Mouse (Mus musculus) embryonic fibroblast, embryonic 13.5 days (primary cell): ENCODE results near the gene Tnfrsf22. TPM values are rescaled to one million over a fixed set of nuclear protein-coding genes. Genes with fewer than 3 reads are reported as not detected.
"Not testable (repeated sequence)": the region's sequence is repeated elsewhere in the genome, so short reads cannot be mapped to it uniquely, and the experiment has no call there.

ENCODE experiments used
- H3K27ac ChIP-seq: 2 replicates; pipeline ENCODE4 v1.5.1; 2012; ENCODE audit warnings: low read length, control low read depth, inconsistent platforms; ENCODE audit not compliant: insufficient read depth
- H3K4me1 ChIP-seq: 2 replicates; pipeline ENCODE4 v1.6.1; 2011; ENCODE audit warnings: low read length; ENCODE audit not compliant: control insufficient read depth, insufficient read depth
- H3K4me3 ChIP-seq: 2 replicates; pipeline ENCODE4 v1.5.1; 2011; ENCODE audit warnings: mild to moderate bottlenecking, control low read depth, low read length; ENCODE audit not compliant: insufficient read depth
- CTCF ChIP-seq: IDR thresholded peaks from 2 replicates; pipeline ENCODE4 v1.5.1; 2011; ENCODE audit warnings: mild to moderate bottlenecking, control low read depth, low read length, moderate library complexity, borderline replicate concordance; ENCODE audit not compliant: insufficient read depth
- POLR2A ChIP-seq: IDR thresholded peaks from 2 replicates; pipeline ENCODE4 v1.6.1; 2011; ENCODE audit warnings: low read depth, mild to moderate bottlenecking, control low read depth, low read length, moderate library complexity
- polyA plus RNA-seq: library from polyadenylated mRNA; stranded (reverse); fragments of >200 nt; gene quantifications from 2 replicates; pipeline ENCODE4 v1.2.4, GENCODE M21; 2011; ENCODE audit warnings: low read depth; ENCODE audit not compliant: missing spikeins, insufficient read length

Tnfrsf22 gene
- polyA plus RNA-seq = 13.4 and 15.9 TPM in 2 replicates

DNA sequence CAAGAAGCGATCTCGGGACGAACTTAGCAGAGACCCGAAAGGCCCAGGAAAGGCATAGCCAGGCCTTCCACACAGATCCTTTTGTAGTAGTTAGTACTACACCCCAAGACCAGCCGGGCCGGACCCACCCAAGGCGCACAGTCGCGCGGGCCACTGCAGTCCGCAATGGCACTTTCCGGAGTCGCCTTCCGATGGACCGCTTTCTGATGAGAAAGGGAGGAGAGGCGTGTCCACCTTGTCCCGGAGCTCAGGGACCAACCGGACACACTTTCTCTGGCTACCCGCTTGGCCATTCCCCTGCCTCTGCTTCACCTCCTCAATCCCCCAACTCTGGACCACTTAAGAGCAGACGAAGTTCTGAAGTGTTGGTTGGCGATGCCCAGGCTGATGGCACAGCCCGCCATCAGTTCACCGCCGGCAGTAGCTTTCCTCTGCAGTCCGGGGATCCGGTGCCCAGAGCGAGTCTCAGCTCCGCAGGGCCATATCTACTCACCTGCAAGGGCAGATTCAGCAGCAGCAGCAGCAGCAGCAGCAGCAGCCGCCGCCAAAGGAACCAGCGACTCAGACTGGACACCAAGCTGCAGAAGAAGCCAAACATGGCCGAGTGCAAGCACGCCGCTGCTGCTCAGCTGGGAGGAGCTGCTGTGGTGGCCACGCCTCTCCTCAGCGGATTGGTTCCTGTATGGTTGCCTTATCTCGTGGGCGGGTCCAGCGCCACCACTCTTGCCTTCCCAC, at the start of gene Tnfrsf22:
Tnfrsf22 (minus strand) TSS at position 628 of the 735 bp plus-strand sequence.
- TF ChIP-seq POLR2A = peak; percentile 77
- no peak for TF ChIP-seq CTCF
- peak within 1 kb of the TSS; percentile 69 for H3K4me3 ChIP-seq
- H3K4me1 ChIP-seq = no peaks in the 10 kb centered on the region
- H3K27ac ChIP-seq = no peak within 1 kb of the TSS

DNA sequence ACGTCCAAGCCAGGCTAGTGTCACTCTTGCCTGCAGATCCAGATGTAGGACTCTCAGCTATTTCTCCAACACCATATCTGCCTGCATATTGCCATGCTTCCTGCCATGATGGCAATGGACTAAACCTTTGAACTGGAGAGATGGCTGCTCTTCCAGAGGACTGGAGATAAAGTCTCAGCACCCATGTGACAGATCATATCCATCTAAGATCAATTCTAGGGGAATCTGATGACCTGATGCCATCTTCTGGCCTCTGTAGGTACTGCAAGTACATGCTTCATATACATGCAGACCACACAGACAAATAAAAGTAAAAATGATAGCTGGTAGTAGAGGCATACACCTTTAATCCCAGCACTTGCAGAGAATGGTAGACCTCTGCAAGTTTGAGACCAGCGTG, 46.7 kb upstream of the Tnfrsf22 start:
- Histone ChIP-seq H3K4me3 (no peak overlapping the region), H3K4me1 (peaks cover 13% of the 10 kb centered on the region; the same call in 1 of the 2 replicates), H3K27ac (no peak overlapping the region)
- TF ChIP-seq CTCF (no peak), POLR2A (no peak)

DNA sequence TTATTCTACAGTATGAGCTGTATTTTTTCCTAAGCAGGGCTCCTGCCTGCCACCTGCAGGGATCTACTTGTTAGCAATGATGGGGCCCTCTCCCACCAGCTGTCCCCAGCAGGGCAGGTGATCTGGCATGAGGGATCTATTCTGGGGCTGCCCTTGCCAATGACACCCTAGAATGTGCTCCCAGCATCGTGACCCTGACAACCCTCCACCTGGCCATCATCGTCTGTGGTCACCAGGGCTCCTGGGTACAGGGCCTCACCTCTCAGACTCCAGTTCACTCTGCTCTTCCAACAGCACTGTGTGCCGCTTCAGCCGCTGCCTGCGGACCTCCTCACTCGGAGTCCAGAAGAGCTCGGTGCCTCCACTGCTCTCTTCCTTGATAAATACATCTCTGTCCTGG, 45.1 kb upstream of the Tnfrsf22 start:
- TF ChIP-seq CTCF = no peak
- no peak for TF ChIP-seq POLR2A
- peaks cover 13% of the 10 kb centered on the region; the same call in 1 of the 2 replicates for H3K4me1 ChIP-seq
- no peak overlapping the region for H3K27ac ChIP-seq
- H3K4me3 ChIP-seq = no peak overlapping the region

DNA sequence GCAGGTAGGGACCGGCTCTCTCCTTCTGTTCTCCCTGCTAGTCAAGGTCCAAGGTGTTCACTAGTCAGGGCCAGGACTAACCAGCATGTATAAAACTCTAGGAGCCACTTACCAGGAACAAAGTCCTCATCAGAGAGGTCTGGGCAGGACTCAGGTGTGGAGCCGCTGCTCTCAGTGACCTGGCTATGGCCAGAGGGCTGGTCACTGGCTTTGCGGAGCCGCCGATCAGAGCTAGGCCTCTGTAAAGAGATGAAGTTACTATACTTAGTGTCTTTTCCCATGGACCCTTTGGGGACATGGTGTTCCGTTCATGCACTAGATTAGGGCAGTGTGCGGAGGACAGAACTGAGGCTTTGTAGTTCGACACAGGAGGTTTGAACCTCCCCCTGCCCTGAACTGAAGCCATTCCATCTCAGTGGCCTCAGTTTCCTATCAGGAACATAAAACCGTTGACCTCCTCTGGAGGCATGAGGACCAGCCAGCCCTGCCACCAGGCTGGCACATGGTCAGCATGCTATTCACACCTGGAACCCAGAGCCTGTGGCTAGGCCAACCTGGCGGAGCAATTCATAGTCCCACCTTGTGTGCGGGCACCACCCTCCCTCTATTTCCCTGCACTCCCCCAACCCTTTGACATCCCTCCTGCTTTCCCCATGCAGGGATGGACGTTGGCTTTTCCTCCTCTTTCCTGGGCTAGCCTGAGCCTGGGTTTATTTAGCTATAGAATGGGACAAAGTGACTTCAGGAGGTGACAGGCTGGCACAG, 43.5 kb upstream of the Tnfrsf22 start:
- Histone ChIP-seq H3K27ac (no peak overlapping the region), H3K4me1 (peaks cover 13% of the 10 kb centered on the region; the same call in 1 of the 2 replicates), H3K4me3 (no peak overlapping the region)
- TF ChIP-seq CTCF (no peak), POLR2A (no peak)

DNA sequence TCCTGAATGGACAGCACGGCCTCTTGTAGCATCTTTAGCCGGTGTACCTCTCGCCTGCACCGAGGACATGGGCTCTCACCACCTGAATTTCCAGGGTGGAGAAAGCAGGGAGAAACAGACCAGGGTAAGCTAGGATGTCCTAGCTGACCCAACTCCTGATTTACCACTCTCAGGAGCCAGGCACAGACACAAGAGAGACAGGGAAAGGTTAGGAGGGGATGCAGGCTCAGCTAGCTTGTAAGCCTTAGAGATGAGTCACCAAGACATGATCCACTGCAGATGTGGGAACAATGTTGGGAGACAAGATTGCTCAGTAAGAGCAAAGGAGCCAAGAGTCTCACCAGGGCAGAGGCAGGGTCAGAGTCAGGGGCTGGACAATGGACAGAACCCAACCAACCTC, 42.4 kb upstream of the Tnfrsf22 start:
- no peak overlapping the region for H3K27ac ChIP-seq
- TF ChIP-seq POLR2A (no peak), CTCF (no peak)
- peaks cover 13% of the 10 kb centered on the region; the same call in 1 of the 2 replicates for H3K4me1 ChIP-seq
- H3K4me3 ChIP-seq = no peak overlapping the region

DNA sequence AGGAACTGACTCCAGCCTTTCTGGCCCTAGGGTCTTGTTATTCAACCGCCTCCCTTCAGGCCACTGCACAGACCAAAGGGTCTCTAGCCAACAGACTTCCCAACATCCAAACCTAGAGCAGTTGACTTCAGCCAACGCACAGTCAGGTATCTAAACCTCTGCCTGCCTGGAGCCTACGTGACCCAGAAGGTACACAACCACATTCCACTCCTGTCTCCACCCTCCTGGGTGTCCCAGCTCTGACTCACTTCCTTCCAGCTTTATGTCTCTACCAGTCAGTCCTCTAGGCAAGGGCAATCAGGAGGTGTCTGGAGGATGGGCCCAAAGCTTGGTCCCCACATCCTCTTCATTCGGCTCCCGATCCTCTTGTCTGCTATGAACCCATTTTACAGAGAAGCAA, 41.7 kb upstream of the Tnfrsf22 start:
- 0 out of 2 replicates have a peak overlapping the region, but pooled peaks have one; percentile 3 for H3K27ac ChIP-seq
- H3K4me1 ChIP-seq = peaks cover 13% of the 10 kb centered on the region; the same call in 1 of the 2 replicates
- TF ChIP-seq CTCF (no peak), POLR2A (no peak)
- no peak overlapping the region for H3K4me3 ChIP-seq

DNA sequence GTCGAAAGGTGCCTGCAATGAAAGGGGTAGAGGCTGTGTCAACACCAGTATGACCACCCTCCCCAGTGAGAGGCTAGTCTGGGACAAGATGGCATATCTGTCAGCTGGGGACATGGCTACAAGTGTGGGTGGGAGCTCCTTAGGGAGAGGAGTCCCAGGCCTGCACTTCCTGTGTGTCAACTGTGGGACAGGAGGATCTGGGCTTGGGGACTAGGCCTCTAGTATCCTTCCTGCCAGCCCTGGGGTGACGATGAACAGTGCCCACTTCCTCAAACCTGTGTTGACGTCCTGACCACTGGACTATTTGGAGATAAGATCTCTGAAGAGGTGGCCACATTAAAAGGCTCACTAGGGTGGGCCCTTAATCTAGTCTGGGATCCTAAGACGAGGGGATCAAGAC, 40.5 kb upstream of the Tnfrsf22 start:
- H3K4me3 ChIP-seq = no peak overlapping the region
- TF ChIP-seq CTCF = no peak
- no peak for TF ChIP-seq POLR2A
- H3K27ac ChIP-seq = no peak overlapping the region
- H3K4me1 ChIP-seq = peaks cover 13% of the 10 kb centered on the region; the same call in 1 of the 2 replicates

DNA sequence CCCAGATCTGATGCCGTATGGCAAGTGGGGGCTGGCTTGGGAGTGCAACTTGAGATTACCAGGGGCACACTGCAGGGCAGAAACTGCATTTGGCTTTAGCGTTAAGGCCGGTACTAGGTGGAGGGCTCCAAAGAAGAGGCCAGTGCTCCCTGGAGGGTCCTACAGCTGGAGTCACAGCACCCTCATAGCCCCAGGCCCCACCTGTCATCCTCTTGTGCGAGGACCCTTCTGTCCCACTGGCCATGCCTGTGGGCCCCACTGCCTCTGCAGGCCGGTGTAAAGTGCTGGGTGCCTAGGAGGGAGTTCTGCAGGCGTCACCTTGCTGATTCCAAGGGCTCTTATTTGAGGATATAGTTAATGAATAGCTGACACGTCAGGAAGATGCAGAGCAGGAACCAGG, 40.0 kb upstream of the Tnfrsf22 start:
- no peak overlapping the region for H3K27ac ChIP-seq
- TF ChIP-seq POLR2A = no peak
- no peak overlapping the region for H3K4me3 ChIP-seq
- peaks cover 13% of the 10 kb centered on the region; the same call in 1 of the 2 replicates for H3K4me1 ChIP-seq

DNA sequence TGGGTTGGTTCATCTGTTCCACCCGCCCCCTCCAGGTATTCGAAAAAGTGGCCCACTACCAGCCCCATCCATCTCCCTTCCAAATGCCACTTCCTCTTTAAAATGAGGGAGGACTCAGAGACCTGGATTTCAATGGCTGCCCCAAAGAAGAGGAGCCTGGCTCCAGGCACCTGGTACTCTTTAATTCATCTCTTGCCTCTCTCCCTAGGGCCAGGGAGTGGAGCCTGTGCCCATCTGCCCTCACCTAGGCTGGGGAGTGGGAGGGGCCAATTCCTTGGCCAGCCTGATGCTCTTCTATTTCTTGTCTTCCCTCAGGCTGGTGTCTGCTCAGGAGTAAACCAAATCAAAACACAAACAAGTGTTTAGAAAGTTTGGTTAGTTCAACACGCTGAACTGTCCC, 37.2 kb upstream of the Tnfrsf22 start:
- not testable (repeated sequence) for H3K27ac ChIP-seq, H3K4me3 ChIP-seq, H3K4me1 ChIP-seq

DNA sequence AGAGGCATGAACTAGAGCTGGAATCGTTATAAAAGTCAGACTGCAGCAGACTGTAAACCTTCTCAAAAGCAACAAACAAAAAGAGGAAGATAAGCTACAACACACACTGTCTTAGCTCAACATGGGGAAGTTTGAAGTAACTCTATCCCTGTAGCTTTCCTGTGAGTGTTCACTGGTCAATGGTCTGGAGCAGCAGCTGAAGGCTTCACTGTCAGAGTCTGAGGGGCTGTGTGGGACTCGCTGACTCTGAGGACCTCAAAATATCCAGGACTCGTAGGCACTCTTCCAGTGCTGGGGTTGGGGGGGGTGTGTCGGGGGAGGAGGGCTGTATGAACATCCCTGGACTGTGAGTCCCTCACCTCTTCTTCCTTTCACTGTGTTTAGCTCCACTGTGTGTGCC, 36.7 kb upstream of the Tnfrsf22 start:
- not testable (repeated sequence) for H3K4me3 ChIP-seq, H3K27ac ChIP-seq

More for the DNA sequence above, 36.7 kb upstream of the Tnfrsf22 start:
- not testable (repeated sequence) for H3K4me1 ChIP-seq
